Mouse (Mus musculus) myocyte (in vitro differentiated cells): Measurements from ENCODE around the gene Ipo11. TPM values are rescaled to one million over a fixed set of nuclear protein-coding genes. Genes with fewer than 3 reads are reported as not detected.

Source experiments
- H3K27me3 ChIP-seq: one replicate; pipeline ENCODE4 v1.6.1; 2011; ENCODE audit not compliant: control insufficient read depth, insufficient read depth, insufficient read length
- H3K36me3 ChIP-seq: one replicate; pipeline ENCODE4 v1.6.1; 2011; ENCODE audit not compliant: control insufficient read depth, insufficient read depth
- H3K4me2 ChIP-seq: one replicate; pipeline ENCODE4 v1.6.1; 2011; ENCODE audit warnings: low read depth, control low read depth
- H3K4me3 ChIP-seq: one replicate; pipeline ENCODE4 v1.5.1; 2011; ENCODE audit warnings: mild to moderate bottlenecking, control low read depth, moderate library complexity
- H3K79me2 ChIP-seq: one replicate; pipeline ENCODE4 v1.6.1; 2011; ENCODE audit not compliant: control insufficient read depth, insufficient read depth
- H3ac ChIP-seq: one replicate; pipeline ENCODE4 v1.6.1; 2011; ENCODE audit not compliant: control insufficient read depth, insufficient read length
- CEBPB ChIP-seq: IDR thresholded peaks from 2 replicates; pipeline ENCODE4 v1.6.1; 2011; ENCODE audit warnings: mild to moderate bottlenecking, moderate library complexity; ENCODE audit not compliant: poor library complexity, insufficient read depth, severe bottlenecking
- E2F4 ChIP-seq: IDR thresholded peaks from one replicate; pipeline ENCODE4 v1.6.1; 2011; ENCODE audit warnings: mild to moderate bottlenecking, control low read depth, moderate library complexity; ENCODE audit not compliant: insufficient read depth
- MAX ChIP-seq: IDR thresholded peaks from one replicate; pipeline ENCODE4 v1.6.1; 2011; ENCODE audit warnings: low read depth, mild to moderate bottlenecking, control low read depth
- MYOD1 ChIP-seq, 3 experiments: IDR thresholded peaks; one replicate each; pipeline ENCODE4 v1.6.1; 2011; ENCODE audit warnings: control low read depth in 2 of 3, low read depth in 2 of 3, mild to moderate bottlenecking in 2 of 3, moderate library complexity in 1 of 3; ENCODE audit not compliant: insufficient read length in 2 of 3, control insufficient read depth in 1 of 3
- MYOG ChIP-seq, 3 experiments: IDR thresholded peaks; one replicate each; pipeline ENCODE4 v1.6.1; 2011; ENCODE audit warnings: control low read depth in 2 of 3, low read depth in 2 of 3, mild to moderate bottlenecking in 2 of 3; ENCODE audit not compliant: insufficient read length in 2 of 3, control insufficient read depth in 1 of 3, insufficient read depth in 1 of 3
- POLR2A ChIP-seq: IDR thresholded peaks from one replicate; pipeline ENCODE4 v1.6.1; 2011; ENCODE audit warnings: low read depth, mild to moderate bottlenecking, control low read depth, moderate library complexity; ENCODE audit not compliant: insufficient read length
- POLR2AphosphoS2 ChIP-seq: IDR thresholded peaks from one replicate; pipeline ENCODE4 v1.6.1; 2011; ENCODE audit warnings: low read depth, control low read depth; ENCODE audit not compliant: insufficient read length
- REST ChIP-seq: IDR thresholded peaks from one replicate; pipeline ENCODE4 v1.6.1; 2011; ENCODE audit warnings: mild to moderate bottlenecking, control low read depth, moderate library complexity; ENCODE audit not compliant: insufficient read depth, insufficient read length
- SRF ChIP-seq: IDR thresholded peaks from one replicate; pipeline ENCODE4 v1.6.1; 2011; ENCODE audit warnings: low read depth; ENCODE audit not compliant: control insufficient read depth, insufficient read length
- TCF12 ChIP-seq: IDR thresholded peaks from one replicate; pipeline ENCODE4 v1.6.1; 2011; ENCODE audit warnings: mild to moderate bottlenecking, control low read depth; ENCODE audit not compliant: poor library complexity, insufficient read depth, severe bottlenecking
- TCF3 ChIP-seq: IDR thresholded peaks from one replicate; pipeline ENCODE4 v1.6.1; 2011; ENCODE audit warnings: low read depth, control low read depth; ENCODE audit not compliant: insufficient read length
- USF1 ChIP-seq: IDR thresholded peaks from one replicate; pipeline ENCODE4 v1.6.1; 2011; ENCODE audit warnings: low read depth, mild to moderate bottlenecking, control low read depth, moderate library complexity
- polyA plus RNA-seq: library from polyadenylated mRNA; unstranded; fragments of >200 nt; fragmentation: generic; extraction: Trizol; gene quantifications from one replicate; pipeline ENCODE4 v1.2.1, GENCODE M21; 2012; ENCODE audit warnings: missing spikeins

Ipo11 gene
- polyA plus RNA-seq, 1 experiment, result 10.4 TPM

DNA sequence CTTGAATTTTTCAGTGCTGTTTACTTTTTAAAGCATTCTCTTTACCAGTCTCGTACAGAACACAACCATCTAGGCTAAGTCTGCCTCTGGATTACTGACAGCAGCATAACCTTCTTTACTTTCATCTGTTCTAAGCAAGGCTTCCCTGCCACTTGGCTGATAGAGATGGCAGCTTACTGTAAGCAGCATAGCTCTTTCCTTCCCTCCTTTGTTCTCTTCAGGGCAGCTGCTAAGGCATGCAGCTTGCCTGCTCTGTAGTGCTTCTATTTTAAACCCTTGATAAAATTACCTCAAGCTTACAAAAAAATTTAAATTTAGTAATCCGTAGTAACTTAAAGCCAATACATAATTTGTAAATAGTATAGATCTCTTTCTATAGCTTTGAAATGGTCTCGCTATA is 18.1 kb upstream of the Ipo11 start:
- Histone ChIP-seq H3K79me2 (no peaks in the 10 kb centered on the region), H3K4me2 (no peak overlapping the region), H3K36me3 (peaks cover 62% of the 10 kb centered on the region), H3K4me3 (no peak overlapping the region), H3K27me3 (no peaks in the 10 kb centered on the region), H3ac (no peak overlapping the region)
- TF ChIP-seq MYOD1 (IDR thresholded peaks at IDR 0.05; ENCODE audit: control insufficient read depth in 1 of 3, insufficient read length in 2 of 3, low read depth in 2 of 3) (no peak), POLR2AphosphoS2 (peak; percentile 32)

DNA sequence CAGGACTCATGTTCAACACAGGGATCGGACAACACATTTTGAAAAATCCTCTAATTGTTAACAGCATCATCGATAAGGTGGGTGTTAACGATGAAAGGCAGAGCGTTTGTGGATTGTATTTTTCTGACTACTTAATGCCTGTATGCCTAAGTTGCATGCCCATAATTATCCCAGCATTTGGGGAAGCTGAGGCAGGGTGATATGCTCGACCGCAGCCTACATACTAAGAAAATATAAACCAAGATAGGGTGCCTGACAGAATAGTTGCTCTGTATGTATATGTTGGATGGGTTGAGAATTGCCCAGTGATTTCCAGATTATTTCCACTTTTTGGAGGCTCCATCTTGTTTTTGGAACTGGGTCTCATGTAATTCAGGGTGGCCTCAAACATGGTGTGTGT is 10.8 kb upstream of the Ipo11 start:
- peaks cover 26% of the 10 kb centered on the region for H3K36me3 ChIP-seq
- TF ChIP-seq CEBPB (no peak), USF1 (no peak), TCF3 (no peak), MAX (no peak), POLR2A (no peak), MYOG (IDR thresholded peaks at IDR 0.05; ENCODE audit: control insufficient read depth in 1 of 3, insufficient read depth in 1 of 3, insufficient read length in 2 of 3, low read depth in 2 of 3) (no peak), MYOD1 (IDR thresholded peaks at IDR 0.05; ENCODE audit: control insufficient read depth in 1 of 3, insufficient read length in 2 of 3, low read depth in 2 of 3) (no peak), E2F4 (no peak), POLR2AphosphoS2 (no peak), SRF (no peak), TCF12 (no peak), REST (no peak)
- H3K27me3 ChIP-seq, result no peaks in the 10 kb centered on the region
- peak overlapping the region; percentile 64 for H3K4me3 ChIP-seq
- H3ac ChIP-seq, result peak overlapping the region; percentile 57
- peaks cover 23% of the 10 kb centered on the region for H3K79me2 ChIP-seq
- peak overlapping the region; percentile 93 for H3K4me2 ChIP-seq

DNA sequence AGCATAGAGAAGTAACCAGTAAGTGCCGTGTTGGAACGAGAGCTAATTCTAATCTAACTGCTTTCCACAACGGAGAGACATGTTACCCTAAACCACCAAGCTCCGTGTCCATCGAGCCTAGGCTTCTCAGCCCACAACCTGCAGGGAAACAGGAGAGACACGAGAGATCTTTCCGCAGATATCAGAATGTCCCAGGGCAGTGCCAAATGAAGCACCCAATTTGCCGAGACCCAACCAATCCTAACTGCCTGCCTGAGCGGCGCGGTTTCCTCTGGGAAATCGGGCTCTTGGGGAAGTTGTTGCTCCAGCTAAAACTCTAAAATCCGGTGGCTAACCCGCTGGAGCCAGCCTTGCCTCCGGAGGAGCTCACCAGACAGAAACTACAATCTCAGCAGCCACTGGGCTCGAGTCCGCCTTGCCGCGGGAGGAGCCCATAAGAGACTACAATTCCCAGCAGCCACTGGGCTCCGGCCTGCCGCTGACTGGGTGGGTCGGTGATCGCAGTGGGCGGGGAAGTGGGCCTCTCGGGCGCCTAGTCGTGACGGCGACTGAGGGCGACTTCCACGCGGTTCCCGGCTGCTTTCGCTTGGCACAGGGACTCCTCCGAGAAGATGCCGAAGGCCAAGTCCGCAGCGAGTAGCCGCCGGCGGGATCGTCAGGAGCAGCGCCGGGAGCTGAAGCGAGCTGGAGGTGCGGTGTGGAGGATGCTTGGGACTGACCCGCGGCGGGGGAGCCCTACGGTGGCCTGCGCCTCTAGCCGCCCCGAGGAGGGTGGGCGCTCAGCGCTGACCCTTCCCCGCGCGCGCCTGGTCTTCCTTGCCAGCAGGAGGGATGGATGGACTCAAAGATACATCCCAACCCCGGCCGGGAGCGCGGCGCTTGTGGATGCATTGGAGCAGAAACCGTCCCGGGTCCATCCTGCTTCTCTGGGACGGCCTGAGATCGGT is 10.1 kb upstream of the Ipo11 start, which contains the start of gene Dimt1:
TSS of gene Dimt1 (plus strand) at position 534 of the 947 bp plus-strand sequence.
- Histone ChIP-seq H3K79me2 (peaks cover 23% of the 10 kb centered on the region), H3ac (peak within 1 kb of the TSS; percentile 57), H3K4me3 (peak within 1 kb of the TSS; percentile 64), H3K4me2 (peak within 1 kb of the TSS; percentile 93), H3K27me3 (no peaks in the 10 kb centered on the region), H3K36me3 (peaks cover 21% of the 10 kb centered on the region)
- TF ChIP-seq MYOG (IDR thresholded peaks at IDR 0.05; ENCODE audit: control insufficient read depth in 1 of 3, insufficient read depth in 1 of 3, insufficient read length in 2 of 3, low read depth in 2 of 3) (peak in 1 of 3 experiments; percentile 27), MAX (no peak), MYOD1 (IDR thresholded peaks at IDR 0.05; ENCODE audit: control insufficient read depth in 1 of 3, insufficient read length in 2 of 3, low read depth in 2 of 3) (no peak), POLR2A (peak; percentile 72), USF1 (no peak), E2F4 (no peak), POLR2AphosphoS2 (peak; percentile 71), TCF3 (no peak), REST (no peak), SRF (peak; percentile 63)

DNA sequence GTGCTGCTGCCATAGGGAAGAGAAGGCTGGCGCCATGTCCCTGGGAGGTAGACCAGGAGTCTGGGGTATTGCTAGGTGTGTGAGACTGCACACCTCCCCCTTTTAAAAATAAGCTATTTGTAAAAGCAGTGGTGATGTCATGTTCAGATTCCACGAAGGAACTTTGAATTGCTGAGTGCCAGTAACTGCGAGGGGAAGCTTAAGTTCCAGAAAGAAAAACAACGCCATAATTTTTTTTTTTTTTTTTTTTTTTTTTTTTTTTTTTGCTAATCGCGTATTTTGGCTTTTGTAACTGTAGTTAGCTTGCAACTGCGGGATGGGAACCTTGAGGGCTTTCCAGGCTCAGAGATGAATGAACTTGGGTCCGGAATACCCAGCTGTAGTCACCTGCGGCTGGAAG is 8.8 kb upstream of the Ipo11 start:
- Histone ChIP-seq H3K27me3 (no peaks in the 10 kb centered on the region), H3ac (no peak overlapping the region), H3K4me3 (peak overlapping the region; percentile 64), H3K36me3 (peaks cover 10% of the 10 kb centered on the region), H3K79me2 (peaks cover 23% of the 10 kb centered on the region), H3K4me2 (no peak overlapping the region)
- TF ChIP-seq POLR2AphosphoS2, result no peak

DNA sequence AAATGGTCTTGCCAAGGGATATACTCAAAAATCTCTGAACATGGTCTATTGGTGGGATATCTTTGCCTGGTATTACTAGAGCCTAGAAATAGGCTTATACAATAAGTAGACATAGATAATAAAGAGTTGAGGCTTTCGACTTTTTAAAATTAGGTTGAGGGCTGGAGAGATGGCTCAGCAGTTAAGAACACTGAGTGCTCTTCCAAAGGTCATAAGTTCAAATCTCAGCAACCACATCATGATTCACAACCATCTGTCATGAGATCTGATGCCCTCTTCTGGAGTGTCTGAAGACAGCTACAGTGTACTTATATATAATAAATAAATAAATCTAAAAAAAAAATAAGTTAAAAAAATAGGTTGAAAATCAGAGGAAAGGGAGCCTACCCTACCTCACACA is 6.0 kb upstream of the Ipo11 start:
- H3K27me3 ChIP-seq, result no peaks in the 10 kb centered on the region
- peaks cover 6% of the 10 kb centered on the region for H3K79me2 ChIP-seq
- H3K36me3 ChIP-seq, result no peaks in the 10 kb centered on the region
- H3ac ChIP-seq, result no peak overlapping the region
- H3K4me2 ChIP-seq, result no peak overlapping the region
- no peak overlapping the region for H3K4me3 ChIP-seq
- TF ChIP-seq USF1, result no peak
- TF ChIP-seq MAX, result no peak
- TF ChIP-seq POLR2A, result no peak
